Mouse (Mus musculus) MEL (cell line): ENCODE results near the gene Ptges3l. TPM values are rescaled to one million over a fixed set of nuclear protein-coding genes. Genes with fewer than 3 reads are reported as not detected.

Source experiments
- DNase-seq: peaks from one replicate; pipeline ENCODE4 v3.0.0; 2011; ENCODE audit warnings: low read depth, low spot score
- H3K27ac ChIP-seq: 2 replicates; pipeline ENCODE4 v1.5.1; 2012; ENCODE audit warnings: low read depth, mild to moderate bottlenecking, control low read depth, low read length, moderate library complexity; ENCODE audit not compliant: control insufficient read depth
- H3K27me3 ChIP-seq, 2 experiments: fragments of 150-350 bp in 1 of 2; sonication (generic) in 1 of 2; 2 replicates each; pipeline ENCODE4 v1.6.1; 2012; ENCODE audit warnings: low read length in 2 of 2, mild to moderate bottlenecking in 2 of 2, improper control_type of control experiment in 1 of 2, moderate library complexity in 1 of 2; ENCODE audit not compliant: insufficient read depth in 2 of 2, control insufficient read depth in 1 of 2
- H3K36me3 ChIP-seq, 2 experiments: 2 replicates each; pipeline ENCODE4 v1.6.1; 2012 to 2014; ENCODE audit warnings: low read length in 2 of 2, improper control_type of control experiment in 1 of 2, inconsistent platforms in 1 of 2, mild to moderate bottlenecking in 1 of 2; ENCODE audit not compliant: insufficient read depth in 2 of 2, control insufficient read depth in 1 of 2
- H3K4me1 ChIP-seq, 2 experiments: fragments of 150-350 bp in 1 of 2; sonication (generic) in 1 of 2; 2 replicates each; pipeline ENCODE4 v1.6.1; 2012; ENCODE audit warnings: low read length in 2 of 2, improper control_type of control experiment in 1 of 2, mild to moderate bottlenecking in 1 of 2; ENCODE audit not compliant: insufficient read depth in 2 of 2, control insufficient read depth in 1 of 2
- H3K4me3 ChIP-seq, 2 experiments: fragments of 150-350 bp in 1 of 2; sonication (generic) in 1 of 2; 2 replicates each; pipeline ENCODE4 v1.5.1; 2012; ENCODE audit warnings: low read depth in 2 of 2, low read length in 2 of 2, mild to moderate bottlenecking in 2 of 2, moderate library complexity in 2 of 2, control low read depth in 1 of 2, improper control_type of control experiment in 1 of 2; ENCODE audit not compliant: control insufficient read depth in 1 of 2, insufficient read depth in 1 of 2
- H3K79me2 ChIP-seq: 2 replicates; pipeline ENCODE4 v1.6.1; 2012; ENCODE audit warnings: mild to moderate bottlenecking, low read length, moderate library complexity; ENCODE audit not compliant: control insufficient read depth, poor library complexity, insufficient read depth
- H3K9ac ChIP-seq: 2 replicates; pipeline ENCODE4 v1.6.1; 2012; ENCODE audit warnings: low read depth, mild to moderate bottlenecking, control low read depth, low read length, moderate library complexity; ENCODE audit not compliant: control insufficient read depth, poor library complexity, severe bottlenecking
- H3K9me3 ChIP-seq: fragments of 150-350 bp; sonication (generic); replicated peaks from 2 replicates; pipeline ENCODE4 v1.6.1; 2012; ENCODE audit warnings: mild to moderate bottlenecking, low read length, improper control_type of control experiment, moderate library complexity; ENCODE audit not compliant: insufficient read depth
- CHD1 ChIP-seq: IDR thresholded peaks from 2 replicates; pipeline ENCODE4 v1.6.1; 2012; ENCODE audit warnings: low read depth, mild to moderate bottlenecking, inconsistent platforms, low read length, improper control_type of control experiment
- ELF1 ChIP-seq: IDR thresholded peaks from 2 replicates; pipeline ENCODE4 v1.6.1; 2014; ENCODE audit warnings: low read depth, mild to moderate bottlenecking, inconsistent platforms, low read length, improper control_type of control experiment, moderate library complexity
- EP300 ChIP-seq, 2 experiments: IDR thresholded peaks; 2 replicates each; pipeline ENCODE4 v1.6.1; 2011; ENCODE audit warnings: improper control_type of control experiment in 2 of 2, low read length in 2 of 2, low read depth in 1 of 2, mild to moderate bottlenecking in 1 of 2
- ETS1 ChIP-seq: IDR thresholded peaks from 2 replicates; pipeline ENCODE4 v1.6.1; 2012; ENCODE audit warnings: low read depth, mild to moderate bottlenecking, inconsistent platforms, low read length, improper control_type of control experiment, moderate library complexity
- GABPA ChIP-seq: IDR thresholded peaks from 2 replicates; pipeline ENCODE4 v1.6.1; 2012; ENCODE audit warnings: low read depth, mild to moderate bottlenecking, inconsistent platforms, low read length, improper control_type of control experiment, moderate library complexity
- HCFC1 ChIP-seq: IDR thresholded peaks from 2 replicates; pipeline ENCODE4 v1.6.1; 2012; ENCODE audit warnings: low read depth, mild to moderate bottlenecking, inconsistent platforms, low read length, improper control_type of control experiment, moderate library complexity
- JUND ChIP-seq: IDR thresholded peaks from 2 replicates; pipeline ENCODE4 v1.6.1; 2011; ENCODE audit warnings: low read depth, mild to moderate bottlenecking, improper control_type of control experiment, low read length
- MAZ ChIP-seq: IDR thresholded peaks from 2 replicates; pipeline ENCODE4 v1.6.1; 2012; ENCODE audit warnings: low read depth, mild to moderate bottlenecking, inconsistent platforms, low read length, improper control_type of control experiment
- MXI1 ChIP-seq: IDR thresholded peaks from 2 replicates; pipeline ENCODE4 v1.6.1; 2011; ENCODE audit warnings: mild to moderate bottlenecking, low read depth, low read length, improper control_type of control experiment
- MYB ChIP-seq: IDR thresholded peaks from 2 replicates; pipeline ENCODE4 v1.6.1; 2011; ENCODE audit warnings: mild to moderate bottlenecking, low read depth, low read length, improper control_type of control experiment
- NELFE ChIP-seq: IDR thresholded peaks from 2 replicates; pipeline ENCODE4 v1.6.1; 2011; ENCODE audit warnings: low read depth, low read length, improper control_type of control experiment
- POLR2AphosphoS2 ChIP-seq: IDR thresholded peaks from 2 replicates; pipeline ENCODE4 v1.6.1; 2011; ENCODE audit warnings: low read length, improper control_type of control experiment
- RAD21 ChIP-seq: IDR thresholded peaks from 2 replicates; pipeline ENCODE4 v1.6.1; 2011; ENCODE audit warnings: mild to moderate bottlenecking, low read depth, low read length, improper control_type of control experiment
- RCOR1 ChIP-seq: IDR thresholded peaks from 2 replicates; pipeline ENCODE4 v1.6.1; 2012; ENCODE audit warnings: low read depth, mild to moderate bottlenecking, inconsistent platforms, low read length, improper control_type of control experiment
- SMC3 ChIP-seq: IDR thresholded peaks from 2 replicates; pipeline ENCODE4 v1.6.1; 2011; ENCODE audit warnings: low read depth, low read length, improper control_type of control experiment
- TAL1 ChIP-seq: IDR thresholded peaks from 2 replicates; pipeline ENCODE4 v1.6.1; 2012; ENCODE audit warnings: mild to moderate bottlenecking, inconsistent platforms, low read length, moderate library complexity, mixed read lengths
- TBP ChIP-seq: IDR thresholded peaks from 2 replicates; pipeline ENCODE4 v1.8.0; 2011; ENCODE audit warnings: low read depth, low read length, improper control_type of control experiment
- USF1 ChIP-seq: IDR thresholded peaks from 2 replicates; pipeline ENCODE4 v1.6.1; 2014; ENCODE audit warnings: low read depth, mild to moderate bottlenecking, inconsistent platforms, low read length, improper control_type of control experiment, moderate library complexity
- ZMIZ1 ChIP-seq: IDR thresholded peaks from 2 replicates; pipeline ENCODE4 v1.6.1; 2012; ENCODE audit warnings: low read depth, mild to moderate bottlenecking, inconsistent platforms, low read length, improper control_type of control experiment, moderate library complexity
- polyA plus RNA-seq, 2 experiments: library from polyadenylated mRNA; stranded (reverse) in 1 of 2; unstranded in 1 of 2; fragments of >175 nt in 1 of 2; fragments of >200 nt in 1 of 2; gene quantifications; 2 replicates each; pipeline versions ENCODE4 v1.2.1 to v1.2.4; 2012; ENCODE audit warnings: low replicate concordance in 2 of 2, low read depth in 1 of 2; ENCODE audit not compliant: insufficient read length in 2 of 2, insufficient read depth in 1 of 2, missing spikeins in 1 of 2
- total RNA-seq: library from RNA; depleted of rRNA; stranded (reverse); fragments of 300-350 nt; gene quantifications from 2 replicates; pipeline ENCODE4 v1.2.3, GENCODE M21; 2012

Ptges3l gene
- total and polyA plus RNA-seq, 3 experiments = 1.4 to 2.3 TPM; not detected in 1

- TF ChIP-seq POLR2AphosphoS2 = no peak; the same call in 1 of the 2 replicates
- peak; percentile 79 for TF ChIP-seq MAZ
- TF ChIP-seq ETS1 = no peak; the same call in 1 of the 2 replicates
- no peak for TF ChIP-seq RAD21
- no peak for TF ChIP-seq SMC3
- TF ChIP-seq ZMIZ1 = no peak
- TF ChIP-seq JUND = no peak
- TF ChIP-seq TAL1 = no peak
- no peak for TF ChIP-seq GABPA
- TF ChIP-seq ELF1 = no peak
- peak; percentile 78 for TF ChIP-seq USF1
- TF ChIP-seq NELFE = no peak; the same call in 1 of the 2 replicates
- peak; percentile 45; the same call in 1 of the 2 replicates for TF ChIP-seq TBP
- no peak for TF ChIP-seq HCFC1
- TF ChIP-seq, all 39 proteins: peak for 10
Measured at GRCm38 (mm10) chr11:101465101-101465868, 40.2 kb upstream of the Ptges3l start (continued).

GRCm38 (mm10) chr11:101464211-101465100 lies 39.3 kb upstream of the Ptges3l start, which contains the start of gene Rnd2:
Rnd2 (plus strand) TSS chr11:101464999.
- Histone ChIP-seq H3K9me3 (no peaks in the 10 kb centered on the region), H3K9ac (peak within 1 kb of the TSS; percentile 78), H3K4me1 (peaks cover 12 to 33% of the 10 kb centered on the region in 2 experiments), H3K27ac (peak within 1 kb of the TSS; percentile 82), H3K27me3 (no peaks in the 10 kb centered on the region), H3K4me3 (peak within 1 kb of the TSS; percentile 70 to 82), H3K36me3 (peaks cover 0 to 27% of the 10 kb centered on the region in 2 experiments; a peak in 3 of 4 replicates), H3K79me2 (peaks cover 6% of the 10 kb centered on the region; the same call in 1 of the 2 replicates)
- DNase-seq = peak; percentile 85
- TF ChIP-seq CHD1 (peak; percentile 73), EP300 (IDR thresholded peaks at IDR 0.05; ENCODE audit: low read depth in 1 of 2, low read length in 2 of 2) (peak; percentile 12 to 21; a peak in 2 of 4 replicates), RCOR1 (no peak; the same call in 1 of the 2 replicates), HCFC1 (peak; percentile 26; the same call in 1 of the 2 replicates), SMC3 (no peak), TBP (peak; percentile 58), MXI1 (0 out of 2 replicates have a peak, but pooled peaks have one; percentile 24), MYB (no peak)
